Mouse (Mus musculus): Measurements from ENCODE around the gene Gna14.

Gna14 gene

DNA sequence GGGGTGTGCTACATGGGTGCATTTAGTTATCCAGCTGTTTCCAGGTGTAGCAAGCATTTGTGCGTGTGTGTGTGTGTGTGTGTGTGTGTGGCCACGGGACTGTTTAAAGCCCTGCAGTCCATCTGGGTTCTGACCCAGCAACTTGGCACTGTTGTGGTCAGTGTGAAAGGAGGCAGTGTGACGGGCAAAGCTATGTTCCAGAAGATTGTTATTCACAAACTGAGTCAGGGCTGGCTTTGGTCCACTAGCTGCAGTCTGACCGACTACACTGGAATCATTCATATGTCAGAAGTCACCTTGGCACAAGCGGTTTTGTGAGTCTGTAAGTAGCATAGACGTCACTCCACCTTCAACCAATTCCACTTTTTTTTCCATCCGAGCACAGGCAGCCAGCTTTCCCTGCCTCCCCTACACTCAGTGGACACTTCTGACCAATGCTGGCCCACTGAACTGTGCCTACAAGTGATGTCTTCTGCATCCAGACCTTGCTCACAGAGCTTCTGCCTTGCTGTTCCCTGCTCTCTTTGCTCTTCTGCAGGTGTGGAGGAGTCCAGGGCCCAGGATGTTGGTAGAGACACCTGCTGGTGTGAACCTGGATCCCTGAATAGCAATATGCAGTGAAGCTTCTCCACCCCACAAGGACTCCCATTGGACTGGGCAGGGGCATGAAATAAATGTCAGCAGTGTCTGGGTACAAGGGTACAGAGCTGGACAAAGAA, 157.9 kb downstream of the Gna14 start:
- DNase-seq (ENCODE audit: low spot score in 2 of 2): no peak

DNA sequence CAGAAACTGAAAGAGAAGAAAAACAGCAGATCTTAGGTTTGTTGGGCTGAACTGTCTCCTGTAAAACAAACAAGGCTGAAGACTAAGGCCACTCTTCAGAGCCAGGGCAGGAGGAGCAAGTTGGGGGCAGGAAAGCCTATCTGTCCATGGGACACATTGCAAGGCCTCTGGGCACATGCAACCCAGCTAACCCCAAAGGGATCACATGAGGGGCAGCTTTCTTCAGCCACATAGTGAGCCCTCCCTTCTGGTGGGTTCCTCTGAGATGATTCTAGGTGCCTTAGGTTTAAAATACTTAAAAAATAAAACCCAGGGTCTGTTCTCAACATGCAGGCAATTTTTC, 158.4 kb downstream of the Gna14 start:
- no peak for DNase-seq (ENCODE audit: low spot score in 2 of 2)

DNA sequence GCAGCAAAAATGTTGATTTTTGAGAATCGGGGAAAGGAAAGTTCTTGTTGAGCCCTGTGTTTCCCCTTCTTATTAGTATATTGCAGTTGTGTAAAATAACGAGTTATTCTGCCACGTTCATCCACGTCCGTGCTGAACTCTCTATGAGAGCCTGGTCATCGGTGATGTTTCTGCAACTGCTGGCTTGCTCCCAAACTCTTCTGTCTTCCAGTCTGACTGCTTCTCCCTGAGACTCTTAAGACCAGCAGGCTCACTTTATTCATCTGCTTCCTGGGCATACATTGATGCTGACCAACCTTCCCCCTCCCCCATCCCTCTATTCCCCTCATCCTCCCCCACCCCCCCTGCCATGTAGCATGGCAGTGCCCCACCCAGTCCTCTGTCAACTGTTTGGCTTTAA, 161.7 kb downstream of the Gna14 start:
- no peak for DNase-seq (ENCODE audit: low spot score in 2 of 2)

DNA sequence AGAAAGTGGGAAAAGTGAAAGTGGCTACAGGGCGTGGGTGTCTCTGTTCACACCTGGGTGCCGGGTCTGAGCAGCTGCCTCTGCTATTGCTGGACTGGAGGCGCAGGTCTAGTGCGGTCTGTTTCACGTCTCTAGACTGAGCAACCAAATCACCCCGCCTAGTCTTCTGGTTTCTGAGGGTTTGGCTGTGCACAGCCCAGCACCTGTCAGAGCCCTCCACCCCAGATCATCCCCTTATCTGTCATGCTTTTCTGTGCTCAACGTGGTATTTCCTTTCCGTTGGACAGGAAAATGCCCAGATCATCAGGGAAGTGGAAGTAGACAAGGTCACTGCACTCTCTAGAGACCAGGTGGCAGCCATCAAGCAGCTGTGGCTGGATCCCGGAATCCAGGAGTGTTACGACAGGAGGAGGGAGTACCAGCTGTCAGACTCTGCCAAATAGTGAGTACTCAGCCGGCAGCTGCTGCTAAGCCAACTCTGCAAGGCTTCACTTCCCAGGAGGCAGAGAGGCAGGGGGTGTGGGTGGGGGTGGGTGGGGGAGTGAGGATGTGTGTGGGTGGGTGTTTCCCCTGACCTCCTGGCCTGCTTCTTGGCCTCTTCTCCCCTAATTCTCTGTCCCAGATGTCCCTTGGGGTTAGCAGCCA, 163.2 kb downstream of the Gna14 start:
- no peak for DNase-seq (ENCODE audit: low spot score in 2 of 2)

DNA sequence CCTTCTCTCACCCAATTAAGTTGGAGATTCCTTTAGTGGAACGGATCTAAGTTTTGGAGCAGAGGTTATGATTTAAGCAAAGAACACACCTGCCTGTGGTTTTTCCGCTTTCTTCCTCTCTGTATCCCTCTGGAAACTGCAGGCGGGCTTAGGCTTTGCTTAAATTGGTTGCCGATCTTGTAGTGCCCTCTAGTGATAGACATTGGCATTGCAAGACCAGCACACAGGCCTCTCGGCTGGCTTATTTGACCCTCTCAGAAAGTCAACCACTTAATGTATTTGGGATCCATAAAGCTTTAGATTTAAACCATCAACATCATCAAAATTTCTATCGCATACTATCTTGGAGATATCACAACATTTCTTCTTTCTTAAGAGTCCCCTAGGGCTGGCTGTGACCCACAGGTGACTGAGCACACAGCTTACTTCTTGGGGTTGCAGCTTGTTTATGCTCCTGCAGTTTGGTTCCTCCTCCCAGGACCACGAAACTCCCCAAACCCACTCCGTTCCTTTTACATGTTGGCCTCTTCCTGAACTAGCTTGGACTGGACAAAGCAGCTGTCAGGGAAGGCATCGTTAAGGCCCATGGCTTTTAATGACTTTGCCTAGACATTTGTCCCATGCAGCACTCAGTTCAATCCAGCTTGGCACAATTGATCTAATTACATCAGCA, 163.9 kb downstream of the Gna14 start:
- peak; percentile 34 to 40 for DNase-seq (ENCODE audit: low spot score in 2 of 2)

DNA sequence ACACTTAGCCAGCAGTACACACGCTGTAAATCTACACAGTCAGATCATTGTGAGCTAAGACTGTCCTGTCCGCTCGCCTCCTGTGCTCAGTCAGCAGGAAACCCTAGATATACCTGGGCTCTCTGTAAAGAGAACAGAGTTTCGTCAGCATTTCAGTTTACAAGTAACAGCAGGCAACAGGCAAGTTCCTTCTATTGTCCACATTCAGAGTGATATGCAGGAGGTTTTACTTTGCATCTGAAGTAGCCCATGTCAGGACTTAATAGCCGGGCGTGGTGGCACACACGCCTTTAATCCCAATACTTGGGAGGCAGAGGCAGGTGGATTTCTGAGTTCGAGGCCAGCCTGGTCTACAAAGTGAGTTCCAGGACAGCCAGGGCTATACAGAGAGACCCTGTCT, 166.5 kb downstream of the Gna14 start:
- no peak for DNase-seq (ENCODE audit: low spot score in 2 of 2)

DNA sequence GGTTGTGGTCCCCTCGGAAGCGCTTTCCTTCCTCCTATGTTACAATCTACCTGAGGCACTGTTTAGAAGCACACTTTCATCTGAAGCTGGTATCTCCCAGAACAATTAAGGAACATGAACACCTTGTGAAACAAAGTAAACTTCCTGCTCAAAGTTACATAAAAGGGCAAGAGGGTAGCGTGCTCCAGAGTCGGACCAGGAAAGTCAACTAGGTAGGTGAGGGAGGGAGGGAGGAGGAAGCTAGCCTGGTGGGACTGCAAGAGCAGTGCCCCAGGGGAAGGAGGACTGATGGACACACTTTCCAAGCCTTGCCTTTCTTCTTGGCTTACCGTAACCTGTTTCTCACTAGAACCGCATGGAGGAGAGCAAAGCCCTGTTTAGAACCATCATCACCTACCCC, 172.1 kb downstream of the Gna14 start:
- peak in 1 of 2 experiments; percentile 0 for DNase-seq (ENCODE audit: low spot score in 2 of 2)

DNA sequence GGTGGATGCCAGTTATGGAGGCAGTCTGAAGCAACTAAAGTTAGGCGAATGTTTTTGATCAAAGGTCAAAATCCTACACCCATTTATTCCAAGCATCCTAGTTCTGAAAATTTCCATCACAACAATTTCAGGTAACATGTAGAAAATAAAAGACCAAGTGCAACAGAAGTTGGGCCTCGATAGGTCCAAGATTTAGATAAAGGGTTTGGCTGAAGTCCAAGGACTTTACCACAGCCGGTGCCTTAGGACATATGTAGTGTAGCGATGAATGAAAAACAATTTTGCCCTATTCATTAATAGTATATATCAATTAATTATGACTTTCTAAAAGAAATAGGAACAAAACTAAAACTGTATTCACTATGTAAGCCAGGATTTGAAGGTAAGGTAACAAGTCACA, 187.6 kb downstream of the Gna14 start:
- no peak for DNase-seq (ENCODE audit: low spot score in 2 of 2)

DNA sequence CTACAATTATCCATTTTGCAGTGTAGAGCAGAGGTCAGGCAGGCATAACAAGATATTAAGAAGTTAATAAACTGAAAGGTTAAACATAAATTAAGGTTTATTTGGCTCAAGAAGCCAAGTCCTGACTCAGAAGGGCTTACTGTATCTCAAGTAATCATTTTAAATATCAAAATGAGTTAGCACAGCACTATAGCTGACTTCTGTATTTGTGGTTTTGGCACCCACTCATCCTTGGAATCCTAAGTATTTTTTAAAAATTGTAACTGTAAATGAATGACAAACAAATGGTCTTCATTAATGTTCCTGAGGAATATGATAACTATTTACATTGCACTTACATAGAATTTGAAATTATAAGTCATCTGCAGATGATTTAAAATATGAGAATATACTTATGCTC, 189.4 kb downstream of the Gna14 start:
- DNase-seq (ENCODE audit: low spot score in 2 of 2): no peak

DNA sequence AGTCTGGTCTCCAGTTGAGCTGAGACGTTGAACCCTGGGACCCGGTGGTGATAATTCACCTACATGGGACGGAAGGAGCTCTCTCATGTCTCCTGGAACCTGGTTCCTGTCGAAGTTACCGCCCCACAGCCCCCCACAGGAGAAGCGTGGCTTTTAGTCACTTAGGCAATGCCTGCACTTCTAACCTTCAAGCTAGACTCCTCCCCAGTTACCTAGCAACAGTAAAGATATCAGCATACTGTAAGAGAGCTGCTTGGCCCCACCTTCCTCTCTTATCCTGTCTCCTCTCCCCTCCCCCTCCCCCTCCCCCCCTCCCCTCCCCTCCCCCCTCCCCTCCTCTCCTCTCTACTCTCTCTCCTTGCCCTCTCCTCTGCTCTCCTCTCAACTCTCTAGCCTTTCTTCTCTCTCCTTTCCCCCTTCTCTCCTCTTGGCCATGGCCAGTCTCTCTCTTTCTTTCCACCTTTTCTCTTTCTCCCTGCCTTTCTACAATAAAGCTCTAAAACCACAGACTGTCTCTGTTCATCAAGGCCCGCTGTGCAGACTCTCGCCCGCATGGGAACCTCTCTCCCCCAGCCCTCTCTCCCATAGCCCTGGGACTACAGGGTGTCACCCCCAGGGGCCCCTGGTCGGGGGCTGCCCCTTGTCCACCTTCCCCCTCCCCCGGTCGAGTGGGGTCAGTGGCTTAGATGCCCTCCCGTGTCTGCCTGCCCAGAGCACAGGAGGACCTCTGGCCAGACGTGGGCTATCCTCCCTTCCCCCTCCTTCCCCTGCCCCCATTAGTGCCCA, 190.2 kb downstream of the Gna14 start:
- peak in 1 of 2 experiments; percentile 12 for DNase-seq (ENCODE audit: low spot score in 2 of 2)
